Mouse (Mus musculus) intestine, postnatal 0 days (tissue): ENCODE results near the gene Wscd2. TPM values are rescaled to one million over a fixed set of nuclear protein-coding genes. Genes with fewer than 3 reads are reported as not detected.

Experiments used
- ATAC-seq: fragments of 200-750 bp; cut with Nextera tagmentation; 2 replicates; pipeline ENCODE4 v1.8.0; 2017; ENCODE audit warnings: mild to moderate bottlenecking, moderate TSS enrichment, moderate library complexity
- H3K27ac ChIP-seq: fragments of 300-500 bp; sonication (generic); 2 replicates; pipeline ENCODE4 v1.5.1; 2014; ENCODE audit warnings: mild to moderate bottlenecking, low read depth, low read length, moderate library complexity
- H3K27me3 ChIP-seq: fragments of 300-500 bp; sonication (generic); replicated peaks from 2 replicates; pipeline ENCODE4 v1.6.1; 2014; ENCODE audit warnings: low read length, mixed read lengths; ENCODE audit not compliant: control insufficient read depth, insufficient read depth
- H3K36me3 ChIP-seq: fragments of 300-500 bp; sonication (generic); 2 replicates; pipeline ENCODE4 v1.6.1; 2014; ENCODE audit warnings: mild to moderate bottlenecking, moderate library complexity; ENCODE audit not compliant: control insufficient read depth, insufficient read depth
- H3K4me1 ChIP-seq: fragments of 300-500 bp; sonication (generic); replicated peaks from 2 replicates; pipeline ENCODE4 v1.6.1; 2014; ENCODE audit warnings: antibody characterized with exemption, low read length, mixed read lengths; ENCODE audit not compliant: control insufficient read depth, insufficient read depth
- H3K4me2 ChIP-seq: fragments of 300-500 bp; sonication (generic); replicated peaks from 2 replicates; pipeline ENCODE4 v1.6.1; 2014; ENCODE audit warnings: low read depth, mild to moderate bottlenecking, moderate library complexity
- H3K4me3 ChIP-seq: fragments of 300-500 bp; sonication (generic); 2 replicates; pipeline ENCODE4 v1.5.1; 2014; ENCODE audit warnings: low read depth, low read length
- H3K9ac ChIP-seq: fragments of 300-500 bp; sonication (generic); 2 replicates; pipeline ENCODE4 v1.6.1; 2014; ENCODE audit warnings: mild to moderate bottlenecking, low read depth, low read length
- H3K9me3 ChIP-seq: fragments of 300-500 bp; sonication (generic); 2 replicates; pipeline ENCODE4 v1.6.1; 2016; ENCODE audit warnings: mixed run types; ENCODE audit not compliant: control insufficient read depth
- CTCF ChIP-seq: sonication (generic); IDR thresholded peaks from 2 replicates; pipeline ENCODE4 v1.5.1; 2016; ENCODE audit warnings: low read depth, mild to moderate bottlenecking, control low read depth, antibody characterized with exemption, moderate library complexity
- WGBS: fragments of 180-500 bp; shearing (Covaris S2); extraction: QIAGEN DNeasy Blood & Tissue Kit; methylation state at CpG from one replicate; pipeline ENCODE4 v1.1.7; 2014; 5-methylcytosine and 5-hydroxymethylcytosine counted together
- polyA plus RNA-seq: library from polyadenylated mRNA; unstranded; fragments of >200 nt; fragmentation: Nextera tagmentation; extraction: Ambion mirVana; gene quantifications from 2 replicates; pipeline ENCODE4 v1.2.1, GENCODE M21; 2015

Gene Wscd2
- polyA plus RNA-seq, 1 experiment from 2014 or later, result 4.2 TPM

- H3K4me1 ChIP-seq, result no peaks in the 10 kb centered on the region
- WGBS, result 44% methylated on average over 7 of the region's 7 CpGs
- no peak overlapping the region for H3K27ac ChIP-seq
- no peak overlapping the region for H3K4me2 ChIP-seq
- no peaks in the 10 kb centered on the region for H3K27me3 ChIP-seq
- no peak overlapping the region for H3K9ac ChIP-seq
- no peak for ATAC-seq
- no peak for TF ChIP-seq CTCF
- H3K36me3 ChIP-seq, result no peaks in the 10 kb centered on the region
- no peak overlapping the region for H3K4me3 ChIP-seq
- H3K9me3 ChIP-seq, result no peaks in the 10 kb centered on the region
Observed at GRCm38 (mm10) chr5:113472339-113472738, 17.8 kb upstream of the Wscd2 start.

GRCm38 (mm10) chr5:113476816-113477215, 13.3 kb upstream of the Wscd2 start:
- no peak overlapping the region for H3K9ac ChIP-seq
- no peak overlapping the region for H3K27ac ChIP-seq
- H3K27me3 ChIP-seq, result no peaks in the 10 kb centered on the region
- ATAC-seq, result no peak
- TF ChIP-seq CTCF, result no peak
- no peaks in the 10 kb centered on the region for H3K36me3 ChIP-seq
- no peak overlapping the region for H3K4me2 ChIP-seq
- H3K4me1 ChIP-seq, result no peaks in the 10 kb centered on the region
- WGBS, result 20% methylated on average over 6 of the region's 6 CpGs
- no peak overlapping the region for H3K4me3 ChIP-seq
- no peaks in the 10 kb centered on the region for H3K9me3 ChIP-seq

GRCm38 (mm10) chr5:113479075-113479474, 11.1 kb upstream of the Wscd2 start:
- no peak for TF ChIP-seq CTCF
- no peaks in the 10 kb centered on the region for H3K36me3 ChIP-seq
- H3K4me1 ChIP-seq, result no peaks in the 10 kb centered on the region
- no peak overlapping the region for H3K4me2 ChIP-seq
- no peak overlapping the region for H3K9ac ChIP-seq
- H3K4me3 ChIP-seq, result no peak overlapping the region
- no peak overlapping the region for H3K27ac ChIP-seq
- ATAC-seq, result no peak
- H3K27me3 ChIP-seq, result no peaks in the 10 kb centered on the region
- WGBS, result 87% methylated on average over 5 of the region's 5 CpGs
- no peaks in the 10 kb centered on the region for H3K9me3 ChIP-seq

GRCm38 (mm10) chr5:113480451-113480850, 9.7 kb upstream of the Wscd2 start:
- no peak for TF ChIP-seq CTCF
- no peak for ATAC-seq
- H3K4me2 ChIP-seq, result no peak overlapping the region
- H3K9ac ChIP-seq, result no peak overlapping the region
- H3K27ac ChIP-seq, result no peak overlapping the region
- no peaks in the 10 kb centered on the region for H3K27me3 ChIP-seq
- H3K9me3 ChIP-seq, result no peaks in the 10 kb centered on the region
- no peaks in the 10 kb centered on the region for H3K4me1 ChIP-seq
- 58% methylated on average over 5 of the region's 5 CpGs for WGBS
- no peaks in the 10 kb centered on the region for H3K36me3 ChIP-seq
- no peak overlapping the region for H3K4me3 ChIP-seq

GRCm38 (mm10) chr5:113485584-113486162, 4.5 kb upstream of the Wscd2 start:
- Histone ChIP-seq H3K27me3 (0 out of 2 replicates have a peak, but pooled peaks cover 11% of the 10 kb centered on the region), H3K9me3 (no peaks in the 10 kb centered on the region), H3K4me2 (no peak overlapping the region), H3K4me1 (no peaks in the 10 kb centered on the region), H3K9ac (no peak overlapping the region), H3K36me3 (no peaks in the 10 kb centered on the region), H3K4me3 (no peak overlapping the region), H3K27ac (no peak overlapping the region)
- no peak for ATAC-seq
- 66% methylated on average over 11 of the region's 11 CpGs for WGBS
- TF ChIP-seq CTCF, result no peak

GRCm38 (mm10) chr5:113487879-113488278, 2.3 kb upstream of the Wscd2 start:
- ATAC-seq, result no peak
- H3K9me3 ChIP-seq, result no peaks in the 10 kb centered on the region
- 65% methylated on average over 8 of the region's 8 CpGs for WGBS
- H3K27me3 ChIP-seq, result peaks cover 26% of the 10 kb centered on the region
- no peaks in the 10 kb centered on the region for H3K4me1 ChIP-seq
- H3K27ac ChIP-seq, result no peak overlapping the region
- no peak for TF ChIP-seq CTCF
- H3K36me3 ChIP-seq, result no peaks in the 10 kb centered on the region
- H3K4me2 ChIP-seq, result no peak overlapping the region
- no peak overlapping the region for H3K4me3 ChIP-seq
- H3K9ac ChIP-seq, result no peak overlapping the region

GRCm38 (mm10) chr5:113489617-113490016, 516 bp upstream of the Wscd2 start:
- no peak for TF ChIP-seq CTCF
- no peak overlapping the region for H3K4me3 ChIP-seq
- H3K27ac ChIP-seq, result no peak overlapping the region
- no peaks in the 10 kb centered on the region for H3K9me3 ChIP-seq
- no peak overlapping the region for H3K4me2 ChIP-seq
- H3K36me3 ChIP-seq, result no peaks in the 10 kb centered on the region
- H3K27me3 ChIP-seq, result peaks cover 26% of the 10 kb centered on the region
- 85% methylated on average over 9 of the region's 9 CpGs for WGBS
- H3K4me1 ChIP-seq, result no peaks in the 10 kb centered on the region
- no peak overlapping the region for H3K9ac ChIP-seq
- no peak for ATAC-seq
